Mouse (Mus musculus): ENCODE measurements around the gene Sgk2. TPM values are rescaled to one million over a fixed set of nuclear protein-coding genes. Genes with fewer than 3 reads are reported as not detected.

Gene Sgk2
- polyA plus RNA-seq, 1 experiment, result 0.22 TPM

DNA sequence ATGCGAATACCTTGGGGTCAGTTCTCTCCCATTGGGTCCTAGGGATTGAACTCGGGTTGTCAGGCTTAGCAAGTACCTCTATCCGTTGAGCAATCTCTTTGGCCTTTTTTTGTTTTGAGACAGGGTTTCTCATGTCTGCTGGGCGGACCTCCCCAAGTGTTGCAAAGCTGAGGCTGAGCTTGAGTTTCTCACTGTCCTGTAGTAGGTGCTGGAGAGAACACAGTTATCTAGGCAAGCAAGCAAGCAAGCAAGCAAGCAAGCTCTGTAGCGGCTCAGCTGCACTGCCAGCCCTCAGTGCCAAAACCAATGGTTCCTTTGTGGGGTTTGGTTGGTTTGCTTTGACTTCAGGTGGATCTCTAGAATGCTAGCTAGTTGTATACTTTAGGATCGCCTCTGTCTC is 73.5 kb downstream of the Sgk2 start:
- H3K36me3 ChIP-seq (ENCODE audit: control insufficient read depth, insufficient read depth, low read length), result peaks cover 7% of the 10 kb centered on the region; the same call in 1 of the 2 replicates

DNA sequence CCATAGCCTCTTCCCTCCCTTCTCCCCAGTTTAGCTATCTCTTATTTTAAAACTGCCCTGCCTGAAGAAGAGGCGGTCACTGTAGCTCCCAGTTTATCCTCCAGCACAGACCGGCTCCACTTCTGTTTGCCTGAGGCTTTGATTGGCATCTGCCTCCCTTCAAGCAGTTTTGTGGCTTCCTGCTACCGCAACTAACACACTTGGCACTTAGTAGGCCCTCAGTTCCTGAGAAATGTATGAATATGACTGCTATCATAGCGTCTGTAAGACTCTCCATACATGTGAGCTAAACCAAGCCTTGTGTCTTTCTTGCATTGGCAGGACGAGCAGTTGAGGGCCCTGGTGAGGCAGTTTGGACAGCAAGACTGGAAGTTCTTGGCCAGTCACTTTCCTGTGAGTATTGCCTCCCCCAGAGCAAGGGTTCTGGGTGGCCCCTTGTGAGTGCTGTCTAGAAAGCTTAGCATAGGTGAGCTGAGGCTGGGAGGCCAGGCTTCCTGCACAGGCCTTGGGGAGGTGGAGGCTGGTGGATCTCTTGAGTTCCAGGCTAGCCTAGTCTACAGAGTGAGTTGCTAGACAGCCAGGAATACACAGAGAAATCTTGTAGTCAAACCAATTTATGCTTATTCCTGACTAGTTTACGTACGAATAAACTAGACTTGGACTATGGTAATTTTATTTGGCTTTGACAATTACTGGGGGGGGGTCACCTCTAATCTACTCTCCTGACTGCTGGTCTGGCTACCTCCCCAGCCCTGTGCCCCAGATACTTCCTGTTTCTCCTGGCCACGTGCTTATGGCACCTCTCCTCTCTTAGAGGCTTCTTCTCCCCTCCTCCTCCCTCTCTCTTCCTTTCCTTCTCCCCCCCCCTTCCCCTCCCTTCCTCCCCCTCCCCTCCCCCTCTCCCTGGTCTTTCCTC is 74.3 kb downstream of the Sgk2 start:
- no peaks in the 10 kb centered on the region for H3K27me3 ChIP-seq (ENCODE audit: control insufficient read depth, insufficient read depth, low read length)
- peaks cover 7% of the 10 kb centered on the region; the same call in 1 of the 2 replicates for H3K36me3 ChIP-seq (ENCODE audit: control insufficient read depth, insufficient read depth, low read length)
- DNase-seq, result no peak
- 80% methylated on average over 8 of the region's 8 CpGs for WGBS
- no peak overlapping the region for H3K27ac ChIP-seq (ENCODE audit: control insufficient read depth, insufficient read depth, low read length)
- no peak overlapping the region for H3K4me3 ChIP-seq (ENCODE audit: control insufficient read depth, insufficient read depth, low read length)
- H3K4me1 ChIP-seq (replicated peaks; ENCODE audit: control insufficient read depth, insufficient read depth, low read length), result no peaks in the 10 kb centered on the region
- no peak for TF ChIP-seq POLR2A (IDR thresholded peaks at IDR 0.05; ENCODE audit: control insufficient read depth, extremely low read depth, insufficient read depth, low read length, poor library complexity)
- no peak for TF ChIP-seq CTCF (IDR thresholded peaks at IDR 0.05; ENCODE audit: borderline replicate concordance, control insufficient read depth, extremely low read depth, insufficient read depth, low read length, poor library complexity)

More for the DNA sequence above, 73.5 kb downstream of the Sgk2 start:
- no peak for TF ChIP-seq POLR2A (IDR thresholded peaks at IDR 0.05; ENCODE audit: control insufficient read depth, extremely low read depth, insufficient read depth, low read length, poor library complexity)
- H3K27me3 ChIP-seq (ENCODE audit: control insufficient read depth, insufficient read depth, low read length), result no peaks in the 10 kb centered on the region
- no peak overlapping the region for H3K4me3 ChIP-seq (ENCODE audit: control insufficient read depth, insufficient read depth, low read length)
- peaks cover 1% of the 10 kb centered on the region for H3K4me1 ChIP-seq (replicated peaks; ENCODE audit: control insufficient read depth, insufficient read depth, low read length)
- WGBS, result 82% methylated on average over 6 of the region's 6 CpGs
- H3K27ac ChIP-seq (ENCODE audit: control insufficient read depth, insufficient read depth, low read length), result no peak overlapping the region
- DNase-seq, result no peak

GRCm38 (mm10) chr2:163062119-163062508 is 75.0 kb downstream of the Sgk2 start:
- Histone ChIP-seq H3K4me1 (replicated peaks; ENCODE audit: control insufficient read depth, insufficient read depth, low read length) (no peaks in the 10 kb centered on the region), H3K27ac (ENCODE audit: control insufficient read depth, insufficient read depth, low read length) (no peak overlapping the region), H3K4me3 (ENCODE audit: control insufficient read depth, insufficient read depth, low read length) (no peak overlapping the region), H3K36me3 (ENCODE audit: control insufficient read depth, insufficient read depth, low read length) (peaks cover 7% of the 10 kb centered on the region; the same call in 1 of the 2 replicates), H3K27me3 (ENCODE audit: control insufficient read depth, insufficient read depth, low read length) (no peaks in the 10 kb centered on the region)
- DNase-seq, result no peak
- 95% methylated on average over 6 of the region's 6 CpGs for WGBS
- TF ChIP-seq POLR2A (IDR thresholded peaks at IDR 0.05; ENCODE audit: control insufficient read depth, extremely low read depth, insufficient read depth, low read length, poor library complexity), result no peak

Other genes starting within 250 kb of the Sgk2 start
- gene Srsf6, start 55.8 kb upstream of the Sgk2 start, polyA plus RNA-seq (2012; rRNA removed), result 194 and 237 TPM in 2 replicates
- gene L3mbtl1, start 43.9 kb upstream of the Sgk2 start, polyA plus RNA-seq (2012; rRNA removed), result 0.19 and 0.36 TPM in 2 replicates
- 27.2 and 28.9 TPM in 2 replicates for gene Ift52, start 30.0 kb downstream of the Sgk2 start, polyA plus RNA-seq (2012; rRNA removed)
- 29.8 and 44.7 TPM in 2 replicates for gene Mybl2, start 67.4 kb downstream of the Sgk2 start, polyA plus RNA-seq (2012; rRNA removed)
- not detected in 2 replicates for gene Gtsf1l, start 100.5 kb downstream of the Sgk2 start, polyA plus RNA-seq (2012; rRNA removed)
- 18.4 and 23.7 TPM in 2 replicates for gene Tox2, start 215.8 kb downstream of the Sgk2 start, polyA plus RNA-seq (2012; rRNA removed)